Mouse (Mus musculus) hindbrain, embryonic 12.5 days (tissue): Measurements from ENCODE around the gene Tmprss15. TPM values are rescaled to one million over a fixed set of nuclear protein-coding genes. Genes with fewer than 3 reads are reported as not detected.

Experiments used
- ATAC-seq: fragments of 200-750 bp; cut with Nextera tagmentation; 2 replicates; pipeline ENCODE4 v1.8.0; 2017; ENCODE audit warnings: moderate TSS enrichment; ENCODE audit not compliant: low FRiP score
- H3K27ac ChIP-seq: fragments of 300-500 bp; sonication (generic); 2 replicates; pipeline ENCODE4 v1.5.1; 2016; ENCODE audit warnings: mild to moderate bottlenecking
- H3K27me3 ChIP-seq: fragments of 300-500 bp; sonication (generic); 2 replicates; pipeline ENCODE4 v1.6.1; 2016; ENCODE audit warnings: mild to moderate bottlenecking
- H3K36me3 ChIP-seq: fragments of 300-500 bp; sonication (generic); 2 replicates; pipeline ENCODE4 v1.6.1; 2016; ENCODE audit warnings: mild to moderate bottlenecking
- H3K4me1 ChIP-seq: fragments of 300-500 bp; sonication (generic); 2 replicates; pipeline ENCODE4 v1.6.1; 2016
- H3K4me2 ChIP-seq: fragments of 300-500 bp; sonication (generic); replicated peaks from 2 replicates; pipeline ENCODE4 v1.6.1; 2016; ENCODE audit warnings: mild to moderate bottlenecking
- H3K4me3 ChIP-seq: fragments of 300-500 bp; sonication (generic); 2 replicates; pipeline ENCODE4 v1.5.1; 2016; ENCODE audit warnings: mild to moderate bottlenecking
- H3K9ac ChIP-seq: fragments of 300-500 bp; sonication (generic); 2 replicates; pipeline ENCODE4 v1.6.1; 2016; ENCODE audit warnings: mild to moderate bottlenecking, moderate library complexity
- H3K9me3 ChIP-seq: fragments of 300-500 bp; sonication (generic); replicated peaks from 2 replicates; pipeline ENCODE4 v1.6.1; 2016; ENCODE audit warnings: mild to moderate bottlenecking
- WGBS: fragments of 180-500 bp; shearing (Covaris S2); methylation state at CpG from one replicate; pipeline ENCODE4 v1.1.7; 2016; 5-methylcytosine and 5-hydroxymethylcytosine counted together
- polyA plus RNA-seq: library from polyadenylated mRNA; unstranded; fragments of >200 nt; fragmentation: Nextera tagmentation; extraction: Ambion mirVana; gene quantifications from 2 replicates; pipeline ENCODE4 v1.2.1, GENCODE M21; 2016

Gene Tmprss15
- polyA plus RNA-seq, 1 experiment from 2014 or later = not detected

GRCm38 (mm10) chr16:78974099-78974498, 116.8 kb downstream of the Tmprss15 start:
- WGBS = 93% methylated on average over 13 of the region's 13 CpGs
- no peak for ATAC-seq
- Histone ChIP-seq H3K4me1 (no peaks in the 10 kb centered on the region), H3K4me3 (no peak overlapping the region), H3K27ac (no peak overlapping the region), H3K9me3 (no peaks in the 10 kb centered on the region), H3K9ac (no peak overlapping the region), H3K27me3 (no peaks in the 10 kb centered on the region), H3K36me3 (no peaks in the 10 kb centered on the region), H3K4me2 (no peak overlapping the region)

- no peaks in the 10 kb centered on the region for H3K36me3 ChIP-seq
- WGBS = 40% methylated on average over 13 of the region's 13 CpGs
Observed at GRCm38 (mm10) chr16:78969091-78969731, 121.7 kb downstream of the Tmprss15 start.

GRCm38 (mm10) chr16:78957434-78957833, 133.5 kb downstream of the Tmprss15 start:
- no peaks in the 10 kb centered on the region for H3K4me1 ChIP-seq
- no peaks in the 10 kb centered on the region for H3K9me3 ChIP-seq
- ATAC-seq = no peak
- H3K27ac ChIP-seq = no peak overlapping the region
- WGBS = 74% methylated on average over 2 of the region's 2 CpGs
- H3K9ac ChIP-seq = no peak overlapping the region
- no peaks in the 10 kb centered on the region for H3K36me3 ChIP-seq
- H3K4me2 ChIP-seq = no peak overlapping the region
- no peak overlapping the region for H3K4me3 ChIP-seq
- no peaks in the 10 kb centered on the region for H3K27me3 ChIP-seq

More at GRCm38 (mm10) chr16:78969091-78969731, 121.7 kb downstream of the Tmprss15 start:
- Histone ChIP-seq H3K27ac (no peak overlapping the region), H3K4me2 (no peak overlapping the region), H3K9me3 (no peaks in the 10 kb centered on the region), H3K9ac (no peak overlapping the region), H3K4me1 (no peaks in the 10 kb centered on the region), H3K4me3 (no peak overlapping the region), H3K27me3 (no peaks in the 10 kb centered on the region)
- ATAC-seq = 0 out of 2 replicates have a peak, but pooled peaks have one; percentile 73

- H3K4me1 ChIP-seq = no peaks in the 10 kb centered on the region
- no peak overlapping the region for H3K9ac ChIP-seq
- no peak for ATAC-seq
- H3K27ac ChIP-seq = no peak overlapping the region
- no peak overlapping the region for H3K4me2 ChIP-seq
- H3K36me3 ChIP-seq = no peaks in the 10 kb centered on the region
- H3K27me3 ChIP-seq = no peaks in the 10 kb centered on the region
- WGBS = 85% methylated on average over 4 of the region's 4 CpGs
- H3K4me3 ChIP-seq = no peak overlapping the region
- no peaks in the 10 kb centered on the region for H3K9me3 ChIP-seq
Observed at GRCm38 (mm10) chr16:78950359-78950758, 140.5 kb downstream of the Tmprss15 start.

- 81% methylated on average over 8 of the region's 8 CpGs for WGBS
- ATAC-seq = no peak
Observed at GRCm38 (mm10) chr16:78937755-78938154, 153.1 kb downstream of the Tmprss15 start.

GRCm38 (mm10) chr16:78934298-78934697, 156.6 kb downstream of the Tmprss15 start:
- no peak overlapping the region for H3K27ac ChIP-seq
- H3K9me3 ChIP-seq = no peaks in the 10 kb centered on the region
- H3K4me2 ChIP-seq = no peak overlapping the region
- 93% methylated on average over 2 of the region's 2 CpGs for WGBS
- peaks cover 13% of the 10 kb centered on the region for H3K4me1 ChIP-seq
- H3K4me3 ChIP-seq = no peak overlapping the region
- H3K36me3 ChIP-seq = no peaks in the 10 kb centered on the region
- no peak for ATAC-seq
- H3K9ac ChIP-seq = no peak overlapping the region
- 0 out of 2 replicates have a peak, but pooled peaks cover 4% of the 10 kb centered on the region for H3K27me3 ChIP-seq

More at GRCm38 (mm10) chr16:78937755-78938154, 153.1 kb downstream of the Tmprss15 start:
- Histone ChIP-seq H3K9me3 (no peaks in the 10 kb centered on the region), H3K27me3 (no peaks in the 10 kb centered on the region), H3K4me3 (no peak overlapping the region), H3K4me1 (no peaks in the 10 kb centered on the region), H3K27ac (no peak overlapping the region), H3K9ac (no peak overlapping the region), H3K4me2 (no peak overlapping the region), H3K36me3 (no peaks in the 10 kb centered on the region)

GRCm38 (mm10) chr16:78931287-78932025, 159.4 kb downstream of the Tmprss15 start:
- 10% methylated on average over 16 of the region's 16 CpGs for WGBS
- Histone ChIP-seq H3K4me2 (peak overlapping the region; percentile 97), H3K27me3 (0 out of 2 replicates have a peak, but pooled peaks cover 4% of the 10 kb centered on the region), H3K4me1 (peaks cover 13% of the 10 kb centered on the region), H3K4me3 (peak overlapping the region; percentile 44), H3K9me3 (no peaks in the 10 kb centered on the region), H3K27ac (no peak overlapping the region), H3K36me3 (no peaks in the 10 kb centered on the region), H3K9ac (peak overlapping the region; percentile 65)
- ATAC-seq = 0 out of 2 replicates have a peak, but pooled peaks have one; percentile 43

GRCm38 (mm10) chr16:78930382-78931286, 160.3 kb downstream of the Tmprss15 start, which contains the start of gene Chodl:
TSS of gene Chodl (plus strand) at chr16:78930948.
- peak; percentile 86 for ATAC-seq
- Histone ChIP-seq H3K9ac (peak within 1 kb of the TSS; percentile 65), H3K27ac (no peak within 1 kb of the TSS), H3K27me3 (0 out of 2 replicates have a peak, but pooled peaks cover 4% of the 10 kb centered on the region), H3K4me2 (peak within 1 kb of the TSS; percentile 97), H3K36me3 (no peaks in the 10 kb centered on the region), H3K9me3 (no peaks in the 10 kb centered on the region), H3K4me3 (peak within 1 kb of the TSS; percentile 44), H3K4me1 (peaks cover 13% of the 10 kb centered on the region)
- 14% methylated on average over 19 of the region's 19 CpGs for WGBS

GRCm38 (mm10) chr16:78922644-78923043, 168.3 kb downstream of the Tmprss15 start:
- Histone ChIP-seq H3K4me3 (no peak overlapping the region), H3K9ac (no peak overlapping the region), H3K27me3 (no peaks in the 10 kb centered on the region), H3K27ac (no peak overlapping the region), H3K9me3 (no peaks in the 10 kb centered on the region), H3K36me3 (no peaks in the 10 kb centered on the region), H3K4me2 (no peak overlapping the region), H3K4me1 (no peaks in the 10 kb centered on the region)
- WGBS = 73% methylated on average over 5 of the region's 5 CpGs
- ATAC-seq = no peak
